Mouse (Mus musculus): Measurements from ENCODE around the gene Csde1. TPM values are rescaled to one million over a fixed set of nuclear protein-coding genes. Genes with fewer than 3 reads are reported as not detected.

Csde1 gene
- 335 TPM for polyA plus RNA-seq (2017; shearing (Covaris generic))

DNA sequence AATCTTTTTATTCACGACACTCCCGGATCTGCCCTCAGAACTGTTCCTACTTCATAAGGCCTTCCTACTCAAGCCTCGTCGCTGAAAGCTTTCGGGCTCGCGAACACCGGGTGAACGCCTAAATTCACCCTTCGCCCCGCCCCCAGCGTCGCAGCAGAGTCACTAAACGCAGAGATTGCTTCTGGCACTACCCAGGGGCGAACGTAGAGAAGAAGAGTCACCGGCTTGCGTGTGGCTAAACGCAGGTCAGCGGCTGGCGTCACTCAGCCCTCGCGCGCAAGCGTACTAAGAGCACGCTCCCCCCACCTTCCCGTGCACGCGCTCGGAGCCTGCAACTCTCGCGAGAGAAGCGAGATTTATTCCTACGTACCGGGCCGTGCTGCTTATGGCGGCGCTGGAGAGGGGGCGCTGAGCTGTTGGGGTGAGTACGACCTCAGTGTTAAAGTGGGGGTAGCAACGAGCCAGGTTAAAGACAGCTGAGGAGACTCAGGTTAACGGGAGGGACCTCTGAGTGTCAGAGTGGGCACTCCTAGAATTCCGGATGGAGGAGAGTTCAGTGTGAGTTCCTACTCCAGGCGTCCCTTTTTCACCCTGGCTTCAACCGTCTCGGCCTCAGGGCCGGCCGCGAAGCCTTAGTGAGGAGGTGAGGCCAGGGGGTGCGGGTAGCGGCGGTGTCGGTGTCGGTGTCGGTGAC is at the start of gene Csde1:
Csde1 (plus strand) TSS at position 178 of the 694 bp plus-strand sequence.

DNA sequence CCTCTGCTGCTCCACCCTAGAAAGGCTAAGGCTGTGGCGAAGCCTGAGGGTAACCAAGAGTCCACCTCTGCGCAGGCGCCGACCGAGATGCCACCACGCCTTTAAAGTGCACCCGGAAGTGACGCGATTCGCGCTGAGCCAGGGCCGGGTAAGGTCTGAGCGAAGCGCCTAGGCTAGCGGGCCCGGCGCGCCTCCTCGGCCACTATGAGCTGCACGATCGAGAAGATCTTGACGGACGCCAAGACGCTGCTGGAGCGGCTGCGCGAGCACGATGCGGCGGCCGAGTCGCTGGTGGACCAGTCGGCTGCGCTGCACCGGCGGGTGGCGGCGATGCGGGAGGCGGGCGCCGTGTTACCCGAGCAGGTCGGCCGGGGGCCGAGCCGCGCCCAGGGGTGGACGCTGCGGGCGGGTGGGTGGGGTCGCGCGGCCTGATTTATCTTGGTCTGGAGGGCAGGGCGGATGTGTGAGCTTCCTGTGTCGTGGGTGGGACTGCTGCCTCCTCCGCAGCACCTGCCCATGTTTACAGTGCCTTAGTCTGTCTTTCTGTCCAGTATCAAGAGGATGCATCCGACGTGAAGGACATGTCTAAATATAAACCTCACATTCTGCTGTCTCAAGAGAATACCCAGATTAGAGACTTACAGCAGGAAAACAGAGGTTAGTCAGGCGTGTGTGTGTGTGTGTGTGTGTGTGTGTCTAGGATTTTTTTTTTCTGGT is 24.5 kb upstream of the Csde1 start, which contains the start of gene Sike1:
Sike1 (plus strand) TSS at position 104 of the 717 bp plus-strand sequence.

DNA sequence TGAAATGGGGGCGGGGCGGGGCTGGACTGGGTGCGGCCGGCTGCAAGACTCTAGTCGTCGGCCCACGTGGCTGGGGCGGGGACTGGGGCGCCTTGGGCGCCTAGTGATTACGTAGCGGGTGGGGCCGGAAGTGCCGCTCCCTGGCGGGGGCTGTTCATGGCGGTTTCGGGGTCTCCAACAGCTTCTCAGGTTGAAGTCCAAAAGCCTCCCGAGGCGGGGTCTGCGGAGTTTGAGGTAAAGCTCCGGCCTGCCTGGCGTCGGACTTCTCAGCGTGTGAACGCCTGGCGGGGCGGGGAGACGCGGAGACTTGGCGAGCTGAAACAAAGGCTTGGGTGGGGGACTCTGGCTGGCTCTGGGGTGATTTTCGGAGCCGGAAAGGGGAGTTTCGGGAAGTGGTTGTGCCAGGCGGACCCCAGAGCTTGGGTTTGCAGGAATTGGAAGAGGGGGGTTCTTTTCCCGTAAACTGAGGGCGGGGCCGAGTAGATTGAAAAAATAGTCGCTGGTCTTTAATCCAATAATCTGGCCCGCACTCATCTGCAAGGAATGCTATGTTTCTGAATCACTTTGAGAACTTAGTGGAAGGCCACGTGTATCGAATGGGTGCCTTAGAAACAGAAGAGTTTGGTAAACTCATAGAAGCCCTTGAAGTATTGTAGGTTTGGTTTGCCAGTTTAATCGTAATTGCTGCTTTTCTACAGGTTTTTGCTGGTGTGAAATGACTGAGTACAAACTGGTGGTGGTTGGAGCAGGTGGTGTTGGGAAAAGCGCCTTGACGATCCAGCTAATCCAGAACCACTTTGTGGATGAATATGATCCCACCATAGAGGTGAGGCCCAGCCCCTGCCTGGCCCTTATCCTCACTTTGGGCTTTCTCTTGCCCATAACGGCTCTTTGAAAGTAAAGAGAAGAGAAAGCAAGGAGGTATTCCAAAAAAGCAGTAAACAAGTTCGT is 38.3 kb downstream of the Csde1 start, which contains the start of gene Nras:
Nras (plus strand) TSS at position 79 of the 951 bp plus-strand sequence.

DNA sequence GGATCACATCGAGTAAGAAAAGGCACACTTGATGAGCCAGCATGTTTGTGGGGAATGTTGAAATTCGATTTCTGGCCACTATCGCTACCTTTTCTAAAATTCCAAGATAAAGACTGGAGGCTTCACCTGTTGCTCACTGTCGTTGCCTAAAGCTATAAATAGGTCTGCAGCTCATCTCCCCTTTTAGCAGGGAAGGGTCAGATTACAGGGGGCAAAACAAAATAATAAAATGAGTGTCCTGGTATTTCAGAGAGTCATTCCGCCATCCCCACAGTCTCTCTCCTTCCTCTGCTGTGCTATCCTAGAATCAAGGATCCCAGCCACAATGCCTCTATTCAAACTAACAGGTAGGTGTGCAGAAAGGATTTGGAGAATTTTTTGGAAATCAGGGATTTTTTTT is 53.5 kb downstream of the Csde1 start, which contains the start of gene Ampd1:
Ampd1 (plus strand) TSS at position 244 of the 400 bp plus-strand sequence.

DNA sequence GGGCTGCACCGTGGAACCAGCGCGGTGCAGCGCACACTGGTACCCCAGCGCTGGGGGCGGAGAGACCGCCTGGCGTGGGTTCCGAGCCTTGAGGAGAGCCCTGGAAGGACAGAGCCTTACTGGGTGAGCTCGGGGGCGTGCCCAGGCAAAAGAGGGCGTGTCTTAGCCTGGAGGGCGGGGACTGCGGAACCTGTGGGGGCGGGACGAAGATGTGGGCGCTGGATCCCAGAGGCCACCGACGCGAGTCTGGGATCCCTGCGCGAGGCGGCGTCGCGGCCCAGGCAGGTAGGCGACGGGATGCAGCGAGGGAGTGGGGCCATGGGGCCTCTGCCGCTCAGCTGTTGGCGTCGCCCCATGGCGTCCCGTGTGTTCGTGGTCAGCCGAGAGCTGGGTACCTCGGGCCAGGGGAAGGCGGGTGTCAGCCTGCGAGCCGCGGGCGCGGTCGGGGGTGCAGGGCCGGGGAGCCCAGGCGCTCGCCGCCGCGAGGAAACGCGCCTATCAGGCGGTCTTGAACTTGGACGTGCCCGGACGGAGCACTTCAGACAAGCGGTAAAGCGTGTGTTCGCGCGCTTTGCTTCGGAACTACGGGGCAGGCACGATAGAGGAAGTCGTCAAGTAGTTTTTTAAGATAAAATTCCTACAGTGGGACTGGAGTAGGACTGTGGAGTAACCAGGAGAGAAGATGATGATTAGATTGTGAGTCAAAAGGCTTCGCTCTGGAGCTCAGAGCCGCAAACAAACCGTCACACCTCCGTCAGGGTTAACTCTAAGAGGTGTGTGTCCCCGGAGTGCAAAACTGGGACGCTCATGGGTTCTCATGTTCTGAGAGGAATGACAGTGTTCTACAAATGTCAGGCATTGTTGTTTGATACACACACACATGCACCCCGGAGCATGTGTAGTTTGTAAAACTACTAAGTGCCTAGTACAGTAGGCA is 82.5 kb downstream of the Csde1 start, which contains the start of gene Dennd2c:
Dennd2c (plus strand) TSS at position 151 of the 937 bp plus-strand sequence.

Other genes with a start within 250 kb of the Csde1 start
- gene Tshb, start 237.7 kb upstream of the Csde1 start, polyA plus RNA-seq (2017; shearing (Covaris generic)), result not detected
- gene Sycp1, start 84.3 kb upstream of the Csde1 start, polyA plus RNA-seq (2017; shearing (Covaris generic)), result not detected
- not detected for gene Nr1h5, start 56.3 kb upstream of the Csde1 start, polyA plus RNA-seq (2017; shearing (Covaris generic))
- 47.9 TPM for gene Sike1, start 24.7 kb upstream of the Csde1 start, polyA plus RNA-seq (2017; shearing (Covaris generic))
- 64.9 TPM for gene Nras, start 37.9 kb downstream of the Csde1 start, polyA plus RNA-seq (2017; shearing (Covaris generic))
- gene Ampd1, start 53.6 kb downstream of the Csde1 start, polyA plus RNA-seq (2017; shearing (Covaris generic)), result 2.4 TPM
- gene Dennd2c, start 82.2 kb downstream of the Csde1 start, polyA plus RNA-seq (2017; shearing (Covaris generic)), result 1.9 TPM
- 154 TPM for gene Bcas2, start 151.2 kb downstream of the Csde1 start, polyA plus RNA-seq (2017; shearing (Covaris generic))